Mouse (Mus musculus) stomach, embryonic 16.5 days (tissue): ENCODE measurements around the gene Gjd3. TPM values are rescaled to one million over a fixed set of nuclear protein-coding genes. Genes with fewer than 3 reads are reported as not detected.

ENCODE experiments used
- ATAC-seq: fragments of 200-750 bp; cut with Nextera tagmentation; 2 replicates; pipeline ENCODE4 v1.8.0; 2017; ENCODE audit warnings: moderate number of reproducible peaks, moderate TSS enrichment; ENCODE audit not compliant: insufficient read depth, low FRiP score
- H3K27ac ChIP-seq: fragments of 300-500 bp; sonication (generic); 2 replicates; pipeline ENCODE4 v1.5.1; 2014; ENCODE audit warnings: low read length
- H3K27me3 ChIP-seq: fragments of 300-500 bp; sonication (generic); 2 replicates; pipeline ENCODE4 v1.6.1; 2014; ENCODE audit warnings: low read length, control low read depth, mixed read lengths; ENCODE audit not compliant: control insufficient read depth, insufficient read depth
- H3K36me3 ChIP-seq: fragments of 300-500 bp; sonication (generic); 2 replicates; pipeline ENCODE4 v1.6.1; 2014; ENCODE audit warnings: low read length; ENCODE audit not compliant: control insufficient read depth, insufficient read depth
- H3K4me1 ChIP-seq: fragments of 300-500 bp; sonication (generic); 2 replicates; pipeline ENCODE4 v1.6.1; 2014; ENCODE audit warnings: low read length, control low read depth, mixed read lengths; ENCODE audit not compliant: control insufficient read depth, insufficient read depth
- H3K4me2 ChIP-seq: fragments of 300-500 bp; sonication (generic); 2 replicates; pipeline ENCODE4 v1.6.1; 2014; ENCODE audit warnings: low read depth, low read length, mixed read lengths
- H3K4me3 ChIP-seq: fragments of 300-500 bp; sonication (generic); replicated peaks from 2 replicates; pipeline ENCODE4 v1.5.1; 2014; ENCODE audit warnings: mild to moderate bottlenecking, low read length
- H3K9ac ChIP-seq: fragments of 300-500 bp; sonication (generic); 2 replicates; pipeline ENCODE4 v1.6.1; 2014; ENCODE audit warnings: low read length
- H3K9me3 ChIP-seq: fragments of 300-500 bp; sonication (generic); replicated peaks from 2 replicates; pipeline ENCODE4 v1.6.1; 2016; ENCODE audit warnings: low read length, control low read depth; ENCODE audit not compliant: control insufficient read depth
- WGBS: fragments of 180-500 bp; shearing (Covaris S2); extraction: QIAGEN DNeasy Blood & Tissue Kit; methylation state at CpG from one replicate; pipeline ENCODE4 v1.1.7; 2014; 5-methylcytosine and 5-hydroxymethylcytosine counted together
- polyA plus RNA-seq: library from polyadenylated mRNA; unstranded; fragments of >200 nt; fragmentation: Nextera tagmentation; extraction: Ambion mirVana; gene quantifications from 2 replicates; pipeline ENCODE4 v1.2.1, GENCODE M21; 2015

Gjd3 gene
- polyA plus RNA-seq, 1 experiment from 2014 or later, result 0.44 TPM

GRCm38 (mm10) chr11:98944897-98945604, 37.8 kb downstream of the Gjd3 start:
- Histone ChIP-seq H3K4me1 (peaks cover 90% of the 10 kb centered on the region), H3K9me3 (no peaks in the 10 kb centered on the region), H3K27me3 (no peaks in the 10 kb centered on the region), H3K9ac (peak overlapping the region; percentile 92), H3K36me3 (no peaks in the 10 kb centered on the region), H3K4me2 (peak overlapping the region; percentile 33; the same call in 1 of the 2 replicates), H3K4me3 (peak overlapping the region; percentile 11; the same call in 1 of the 2 replicates), H3K27ac (peak overlapping the region; percentile 99)
- 30% methylated on average over 11 of the region's 11 CpGs for WGBS
- ATAC-seq, result no peak

- H3K4me2 ChIP-seq, result peak overlapping the region; percentile 89
- 30% methylated on average over 14 of the region's 14 CpGs for WGBS
- H3K27ac ChIP-seq, result peak overlapping the region; percentile 99
- 0 out of 2 replicates have a peak overlapping the region, but pooled peaks have one; percentile 1 for H3K4me3 ChIP-seq
- H3K9ac ChIP-seq, result peak overlapping the region; percentile 92
- H3K27me3 ChIP-seq, result no peaks in the 10 kb centered on the region
- ATAC-seq, result no peak
- no peaks in the 10 kb centered on the region for H3K36me3 ChIP-seq
- peaks cover 91% of the 10 kb centered on the region for H3K4me1 ChIP-seq
- no peaks in the 10 kb centered on the region for H3K9me3 ChIP-seq
These were observed 38.9 kb downstream of the Gjd3 start for GRCm38 (mm10) chr11:98943741-98944461.

- ATAC-seq, result peak; percentile 14; the same call in 1 of the 2 replicates
These were observed 39.7 kb downstream of the Gjd3 start for GRCm38 (mm10) chr11:98942923-98943641.

GRCm38 (mm10) chr11:98942555-98942922, 40.3 kb downstream of the Gjd3 start:
- H3K4me2 ChIP-seq, result peak overlapping the region; percentile 89
- ATAC-seq, result no peak
- peak overlapping the region; percentile 99 for H3K27ac ChIP-seq
- no peaks in the 10 kb centered on the region for H3K36me3 ChIP-seq
- 36% methylated on average over 3 of the region's 3 CpGs for WGBS
- no peaks in the 10 kb centered on the region for H3K9me3 ChIP-seq
- peaks cover 86% of the 10 kb centered on the region for H3K4me1 ChIP-seq
- peak overlapping the region; percentile 92 for H3K9ac ChIP-seq
- peak overlapping the region; percentile 88; the same call in 1 of the 2 replicates for H3K4me3 ChIP-seq
- no peaks in the 10 kb centered on the region for H3K27me3 ChIP-seq

More at GRCm38 (mm10) chr11:98942923-98943641, 39.7 kb downstream of the Gjd3 start:
- Histone ChIP-seq H3K4me2 (peak overlapping the region; percentile 89), H3K36me3 (no peaks in the 10 kb centered on the region), H3K4me1 (peaks cover 92% of the 10 kb centered on the region), H3K4me3 (0 out of 2 replicates have a peak overlapping the region, but pooled peaks have one; percentile 1), H3K27ac (peak overlapping the region; percentile 99), H3K27me3 (no peaks in the 10 kb centered on the region), H3K9ac (peak overlapping the region; percentile 92), H3K9me3 (no peaks in the 10 kb centered on the region)
- 39% methylated on average over 8 of the region's 8 CpGs for WGBS

- peak; percentile 18; the same call in 1 of the 2 replicates for ATAC-seq
- Histone ChIP-seq H3K4me2 (peak overlapping the region; percentile 89), H3K4me1 (peaks cover 81% of the 10 kb centered on the region), H3K27me3 (no peaks in the 10 kb centered on the region), H3K4me3 (peak overlapping the region; percentile 88), H3K9ac (peak overlapping the region; percentile 92), H3K27ac (peak overlapping the region; percentile 99), H3K36me3 (no peaks in the 10 kb centered on the region), H3K9me3 (no peaks in the 10 kb centered on the region)
- 9% methylated on average over 15 of the region's 15 CpGs for WGBS
These were observed 40.8 kb downstream of the Gjd3 start for GRCm38 (mm10) chr11:98941826-98942550.

- peak; percentile 6; the same call in 1 of the 2 replicates for ATAC-seq
- no peaks in the 10 kb centered on the region for H3K27me3 ChIP-seq
- no peaks in the 10 kb centered on the region for H3K9me3 ChIP-seq
- WGBS, result 3% methylated on average over 12 of the region's 12 CpGs
- H3K9ac ChIP-seq, result peak overlapping the region; percentile 92
- peaks cover 85% of the 10 kb centered on the region for H3K4me1 ChIP-seq
- no peaks in the 10 kb centered on the region for H3K36me3 ChIP-seq
- H3K4me2 ChIP-seq, result peak overlapping the region; percentile 89
- H3K27ac ChIP-seq, result peak overlapping the region; percentile 99
- peak overlapping the region; percentile 88 for H3K4me3 ChIP-seq
These were observed 41.4 kb downstream of the Gjd3 start for GRCm38 (mm10) chr11:98941341-98941825.

GRCm38 (mm10) chr11:98940776-98941175, 42.0 kb downstream of the Gjd3 start:
- Histone ChIP-seq H3K36me3 (no peaks in the 10 kb centered on the region), H3K4me3 (peak overlapping the region; percentile 88), H3K4me2 (peak overlapping the region; percentile 89), H3K27me3 (no peaks in the 10 kb centered on the region), H3K9me3 (no peaks in the 10 kb centered on the region), H3K4me1 (peaks cover 87% of the 10 kb centered on the region), H3K27ac (peak overlapping the region; percentile 99), H3K9ac (peak overlapping the region; percentile 92)
- no peak for ATAC-seq
- 24% methylated on average over 3 of the region's 3 CpGs for WGBS

- 38% methylated on average over 11 of the region's 11 CpGs for WGBS
- peak; percentile 2; the same call in 1 of the 2 replicates for ATAC-seq
- Histone ChIP-seq H3K4me3 (peak overlapping the region; percentile 88), H3K9me3 (no peaks in the 10 kb centered on the region), H3K4me1 (peaks cover 80% of the 10 kb centered on the region), H3K36me3 (no peaks in the 10 kb centered on the region), H3K9ac (peak overlapping the region; percentile 92), H3K4me2 (peak overlapping the region; percentile 89), H3K27ac (peak overlapping the region; percentile 99), H3K27me3 (no peaks in the 10 kb centered on the region)
These were observed 42.7 kb downstream of the Gjd3 start for GRCm38 (mm10) chr11:98939953-98940641.
